Mouse (Mus musculus) kidney, postnatal 0 days (tissue): Measurements from ENCODE around the gene Mylpf. TPM values are rescaled to one million over a fixed set of nuclear protein-coding genes. Genes with fewer than 3 reads are reported as not detected.

Source experiments
- ATAC-seq: fragments of 200-750 bp; cut with Nextera tagmentation; replicated peaks from 2 replicates; pipeline ENCODE4 v1.8.0; 2017; ENCODE audit warnings: low read depth, moderate number of reproducible peaks, moderate TSS enrichment, moderate library complexity; ENCODE audit not compliant: low FRiP score
- DNase-seq: peaks from one replicate; pipeline ENCODE4 v3.0.0-alpha.2; 2016; ENCODE audit warnings: low spot score
- H3K27ac ChIP-seq: fragments of 300-500 bp; sonication (generic); 2 replicates; pipeline ENCODE4 v1.5.1; 2014; ENCODE audit warnings: mild to moderate bottlenecking
- H3K27me3 ChIP-seq: fragments of 300-500 bp; sonication (generic); 2 replicates; pipeline ENCODE4 v1.6.1; 2014; ENCODE audit warnings: low read length, mixed read lengths; ENCODE audit not compliant: insufficient read depth
- H3K36me3 ChIP-seq: fragments of 300-500 bp; sonication (generic); 2 replicates; pipeline ENCODE4 v1.6.1; 2014; ENCODE audit warnings: low read length, mixed read lengths; ENCODE audit not compliant: insufficient read depth
- H3K4me1 ChIP-seq: fragments of 300-500 bp; sonication (generic); replicated peaks from 2 replicates; pipeline ENCODE4 v1.6.1; 2014; ENCODE audit warnings: antibody characterized with exemption, low read length, mixed read lengths; ENCODE audit not compliant: insufficient read depth
- H3K4me2 ChIP-seq: fragments of 300-500 bp; sonication (generic); 2 replicates; pipeline ENCODE4 v1.6.1; 2014; ENCODE audit warnings: mild to moderate bottlenecking, low read length, moderate library complexity, mixed read lengths
- H3K4me3 ChIP-seq: fragments of 300-500 bp; sonication (generic); replicated peaks from 2 replicates; pipeline ENCODE4 v1.5.1; 2014; ENCODE audit warnings: low read depth, low read length
- H3K9ac ChIP-seq: fragments of 300-500 bp; sonication (generic); 2 replicates; pipeline ENCODE4 v1.6.1; 2014; ENCODE audit warnings: low read depth, low read length
- H3K9me3 ChIP-seq: fragments of 300-500 bp; sonication (generic); replicated peaks from 2 replicates; pipeline ENCODE4 v1.6.1; 2016; ENCODE audit warnings: low read length, inconsistent platforms, mixed read lengths
- CTCF ChIP-seq: IDR thresholded peaks from 2 replicates; pipeline ENCODE4 v1.5.1; 2016; ENCODE audit warnings: antibody characterized with exemption, low read depth, mild to moderate bottlenecking, moderate library complexity
- WGBS: fragments of 180-500 bp; shearing (Covaris S2); extraction: QIAGEN DNeasy Blood & Tissue Kit; methylation state at CpG from one replicate; pipeline ENCODE4 v1.1.7; 2014; 5-methylcytosine and 5-hydroxymethylcytosine counted together
- polyA plus RNA-seq: library from polyadenylated mRNA; unstranded; fragments of >200 nt; fragmentation: Nextera tagmentation; extraction: Ambion mirVana; gene quantifications from 2 replicates; pipeline ENCODE4 v1.2.1, GENCODE M21; 2015

Mylpf gene
- 2.9 and 4.7 TPM in 2 replicates for polyA plus RNA-seq

DNA sequence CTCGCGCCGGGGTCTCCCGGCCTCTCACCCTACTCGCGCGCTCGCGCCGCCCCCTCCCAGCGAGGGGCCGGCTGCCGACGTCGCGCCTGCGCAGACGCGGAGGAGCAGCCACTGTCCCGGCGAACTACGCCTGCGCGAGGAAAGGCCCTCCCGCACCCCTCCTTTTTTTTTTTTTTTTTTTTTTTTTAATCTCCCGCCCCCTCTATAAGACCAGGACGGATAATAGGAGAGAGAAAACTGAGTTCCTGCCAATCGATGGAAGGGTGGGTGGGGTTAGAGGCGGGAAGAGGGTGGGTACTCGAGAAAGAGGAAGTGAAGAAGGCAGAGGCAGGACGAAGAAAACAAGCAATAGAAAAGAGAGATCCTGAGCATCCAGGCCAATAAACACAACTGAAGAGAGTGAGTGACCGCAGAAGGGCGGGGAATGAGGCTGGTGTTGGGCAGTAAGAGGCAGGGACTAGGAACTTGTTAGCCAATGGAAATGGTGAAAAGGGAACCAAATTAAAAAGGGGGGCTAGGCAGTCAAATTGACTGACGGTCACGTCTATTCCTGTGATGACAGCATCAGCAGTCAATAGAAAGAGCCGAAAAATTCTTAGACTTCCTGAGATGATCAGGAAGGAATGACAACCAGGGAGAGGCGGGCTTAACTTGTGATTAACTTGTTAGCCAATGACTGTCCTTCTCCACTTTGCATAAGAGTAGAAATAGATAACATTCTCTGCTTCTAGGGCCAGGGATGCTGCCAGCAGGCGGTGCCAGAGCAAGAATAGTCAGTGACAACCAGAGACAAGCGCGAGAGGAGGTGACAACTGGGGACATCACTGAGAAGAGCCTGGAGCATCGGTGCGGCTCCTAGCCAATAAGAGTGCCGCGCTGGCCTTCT, at the start of gene Mylpf:
Mylpf (plus strand) TSS at position 338 of the 886 bp plus-strand sequence.
- peak within 1 kb of the TSS; percentile 92 for H3K9ac ChIP-seq
- peak within 1 kb of the TSS; percentile 91 for H3K27ac ChIP-seq
- 0 out of 2 replicates have a peak, but pooled peaks cover 5% of the 10 kb centered on the region for H3K36me3 ChIP-seq
- peak; percentile 95 for ATAC-seq
- H3K4me2 ChIP-seq, result peak within 1 kb of the TSS; percentile 98
- TF ChIP-seq CTCF, result peak; percentile 77
- peaks cover 16% of the 10 kb centered on the region; the same call in 1 of the 2 replicates for H3K4me1 ChIP-seq
- peak; percentile 100 for DNase-seq
- H3K4me3 ChIP-seq, result peak within 1 kb of the TSS; percentile 93
- no peaks in the 10 kb centered on the region for H3K9me3 ChIP-seq
- WGBS, result under 1% methylated on average over 38 of the region's 44 CpGs
- H3K27me3 ChIP-seq, result no peaks in the 10 kb centered on the region

DNA sequence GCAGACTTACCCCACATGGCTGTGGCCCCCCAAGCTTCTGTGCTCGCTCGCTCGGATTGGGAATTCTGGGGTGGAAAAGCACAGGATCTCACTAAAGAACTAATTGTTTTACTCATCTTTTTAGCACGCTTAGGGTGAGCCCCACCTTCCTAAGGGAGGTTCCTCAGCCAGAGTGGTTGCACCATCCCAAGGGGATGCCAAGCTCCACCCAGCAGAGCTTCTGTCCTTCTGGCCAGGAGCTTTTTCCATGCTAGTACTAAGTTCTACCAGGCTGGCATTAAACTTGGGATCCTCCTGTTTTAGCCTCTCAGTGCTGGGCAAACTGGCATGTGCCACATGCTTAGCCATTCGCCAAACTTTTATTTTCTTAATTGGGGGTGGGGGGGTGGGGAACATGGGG, 46.1 kb upstream of the Mylpf start:
- Histone ChIP-seq H3K9me3 (no peaks in the 10 kb centered on the region), H3K27ac (no peak overlapping the region), H3K4me2 (no peak overlapping the region), H3K36me3 (no peaks in the 10 kb centered on the region), H3K9ac (no peak overlapping the region), H3K27me3 (no peaks in the 10 kb centered on the region), H3K4me3 (no peak overlapping the region), H3K4me1 (no peaks in the 10 kb centered on the region)
- ATAC-seq, result no peak
- TF ChIP-seq CTCF, result no peak
- no peak for DNase-seq
- 87% methylated on average over 5 of the region's 5 CpGs for WGBS

DNA sequence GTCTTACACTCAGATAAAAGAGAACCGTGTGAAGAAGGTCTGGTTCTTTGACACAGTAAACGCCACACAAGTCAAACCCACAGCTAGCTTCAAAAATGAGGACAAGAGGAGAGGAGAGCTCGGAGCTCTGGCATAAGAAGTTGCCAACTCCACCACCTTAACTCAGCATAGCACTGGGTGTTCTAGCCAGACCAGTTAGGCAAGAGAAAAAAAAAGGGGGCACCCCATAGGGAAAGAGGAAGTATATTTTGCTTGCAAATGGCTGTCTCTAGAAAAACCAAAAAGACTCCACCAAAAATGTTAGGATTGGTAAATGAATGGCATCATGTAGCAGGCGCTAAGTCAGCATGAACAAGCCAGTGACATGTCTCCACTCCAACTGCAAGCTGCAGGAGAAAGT, 44.7 kb upstream of the Mylpf start:
- H3K27ac ChIP-seq, result no peak overlapping the region
- TF ChIP-seq CTCF, result no peak
- DNase-seq, result no peak
- H3K4me1 ChIP-seq, result no peaks in the 10 kb centered on the region
- WGBS, result 82% methylated on average over 4 of the region's 4 CpGs
- H3K27me3 ChIP-seq, result no peaks in the 10 kb centered on the region
- H3K4me3 ChIP-seq, result no peak overlapping the region
- no peaks in the 10 kb centered on the region for H3K36me3 ChIP-seq
- no peaks in the 10 kb centered on the region for H3K9me3 ChIP-seq
- H3K9ac ChIP-seq, result no peak overlapping the region
- H3K4me2 ChIP-seq, result no peak overlapping the region
- no peak for ATAC-seq

- H3K4me1 ChIP-seq, result no peaks in the 10 kb centered on the region
- no peak overlapping the region for H3K4me2 ChIP-seq
- H3K27me3 ChIP-seq, result no peaks in the 10 kb centered on the region
- TF ChIP-seq CTCF, result no peak
- H3K9me3 ChIP-seq, result no peaks in the 10 kb centered on the region
- no peak for ATAC-seq
- no peaks in the 10 kb centered on the region for H3K36me3 ChIP-seq
- no peak overlapping the region for H3K27ac ChIP-seq
- H3K4me3 ChIP-seq, result no peak overlapping the region
- no peak overlapping the region for H3K9ac ChIP-seq
- no peak for DNase-seq
- whole genome bisulfite sequencing, result 77% methylated on average over 12 of the region's 12 CpGs
These were observed 42.8 kb upstream of the Mylpf start for GRCm38 (mm10) chr7:127165607-127166493.

GRCm38 (mm10) chr7:127166501-127166900, 42.2 kb upstream of the Mylpf start:
- DNase-seq (no peak), ATAC-seq (no peak)
- WGBS, result 80% methylated on average over 5 of the region's 5 CpGs
- Histone ChIP-seq H3K4me3 (no peak overlapping the region), H3K4me1 (no peaks in the 10 kb centered on the region), H3K27ac (no peak overlapping the region), H3K9me3 (no peaks in the 10 kb centered on the region), H3K4me2 (no peak overlapping the region), H3K27me3 (no peaks in the 10 kb centered on the region), H3K9ac (no peak overlapping the region), H3K36me3 (no peaks in the 10 kb centered on the region)
- no peak for TF ChIP-seq CTCF

- no peak for ATAC-seq
- H3K36me3 ChIP-seq, result no peaks in the 10 kb centered on the region
These were observed 31.8 kb upstream of the Mylpf start for GRCm38 (mm10) chr7:127176937-127177336.

More at GRCm38 (mm10) chr7:127176937-127177336, 31.8 kb upstream of the Mylpf start:
- TF ChIP-seq CTCF, result no peak
- no peak overlapping the region for H3K4me3 ChIP-seq
- no peaks in the 10 kb centered on the region for H3K27me3 ChIP-seq
- H3K9ac ChIP-seq, result no peak overlapping the region
- no peak overlapping the region for H3K4me2 ChIP-seq
- no peak for DNase-seq
- H3K4me1 ChIP-seq, result no peaks in the 10 kb centered on the region
- no peak overlapping the region for H3K27ac ChIP-seq
- 66% methylated on average over 4 of the region's 4 CpGs for WGBS
- no peaks in the 10 kb centered on the region for H3K9me3 ChIP-seq
